Mouse (Mus musculus): ENCODE measurements around the gene Nek1.

DNA sequence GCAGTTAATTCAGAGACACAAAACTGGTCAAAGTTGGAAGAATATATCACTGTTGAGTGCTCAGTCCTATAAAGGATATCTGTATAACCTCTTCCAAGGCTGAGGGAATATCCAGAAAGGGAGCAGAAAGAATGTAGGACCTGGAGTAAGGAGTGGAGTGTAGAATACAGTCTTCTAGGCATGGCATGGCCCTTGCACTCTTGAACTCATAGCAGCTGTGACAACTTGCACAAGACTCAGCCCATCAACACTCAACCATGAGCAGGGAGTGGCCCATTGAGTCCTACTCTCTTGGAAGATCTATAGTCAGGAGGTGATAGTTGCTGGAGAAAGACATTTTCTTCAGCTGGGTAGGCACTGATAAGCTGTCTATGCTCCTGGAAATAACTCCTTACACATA lies 149.8 kb downstream of the Nek1 start:
- TF ChIP-seq CTCF (IDR thresholded peaks at IDR 0.05) (no peak), POLR2A (IDR thresholded peaks at IDR 0.05; ENCODE audit: insufficient read depth, low read depth, low read length) (no peak)

Data from heart, adult 2 months (tissue).